Mouse (Mus musculus): ENCODE data around the gene Psmd9. TPM values are rescaled to one million over a fixed set of nuclear protein-coding genes. Genes with fewer than 3 reads are reported as not detected.

The Psmd9 gene
- polyA plus RNA-seq (2015; fragmentation: Nextera tagmentation; extraction: Ambion mirVana) = 75.8 and 76.3 TPM in 2 replicates

GRCm38 (mm10) chr5:123169284-123169683 is at the start of gene Psmd9:
Gene Psmd9 (plus strand): TSS chr5:123169413.

GRCm38 (mm10) chr5:123132308-123133071 is 36.7 kb upstream of the Psmd9 start, which contains the start of gene Rhof:
Gene Rhof (minus strand): TSS chr5:123132692.

GRCm38 (mm10) chr5:123142161-123143157 is 26.8 kb upstream of the Psmd9 start, which contains the start of gene Setd1b:
Gene Setd1b (plus strand): TSS chr5:123142193.

GRCm38 (mm10) chr5:123182651-123183050 is 13.4 kb downstream of the Psmd9 start, which contains the start of gene Hpd:
Gene Hpd (minus strand): TSS chr5:123182727.

GRCm38 (mm10) chr5:123251834-123252233 is 82.6 kb downstream of the Psmd9 start, which contains the start of gene Wdr66:
Gene Wdr66 (plus strand): TSS chr5:123252102.

Other genes with a start within 250 kb of the Psmd9 start
- 62.5 and 67.7 TPM in 2 replicates for gene Kdm2b, start 179.6 kb upstream of the Psmd9 start, polyA plus RNA-seq (2015; fragmentation: Nextera tagmentation; extraction: Ambion mirVana)
- 21.3 and 25.7 TPM in 2 replicates for gene Orai1, start 154.3 kb upstream of the Psmd9 start, polyA plus RNA-seq (2015; fragmentation: Nextera tagmentation; extraction: Ambion mirVana)
- gene Morn3, start 122.4 kb upstream of the Psmd9 start, polyA plus RNA-seq (2015; fragmentation: Nextera tagmentation; extraction: Ambion mirVana) = 1.0 and 1.1 TPM in 2 replicates
- 14.9 and 17.1 TPM in 2 replicates for gene Tmem120b, start 101.0 kb upstream of the Psmd9 start, polyA plus RNA-seq (2015; fragmentation: Nextera tagmentation; extraction: Ambion mirVana)
- 47.6 and 50.3 TPM in 2 replicates for gene Rhof, start 36.7 kb upstream of the Psmd9 start, polyA plus RNA-seq (2015; fragmentation: Nextera tagmentation; extraction: Ambion mirVana)
- 9.2 and 11.1 TPM in 2 replicates for gene Setd1b, start 27.2 kb upstream of the Psmd9 start, polyA plus RNA-seq (2015; fragmentation: Nextera tagmentation; extraction: Ambion mirVana)
- gene Hpd, start 13.3 kb downstream of the Psmd9 start, polyA plus RNA-seq (2015; fragmentation: Nextera tagmentation; extraction: Ambion mirVana) = not detected in 2 replicates
- gene Wdr66, start 82.7 kb downstream of the Psmd9 start, polyA plus RNA-seq (2015; fragmentation: Nextera tagmentation; extraction: Ambion mirVana) = 0.97 and 1.4 TPM in 2 replicates
- gene Bcl7a, start 174.4 kb downstream of the Psmd9 start, polyA plus RNA-seq (2015; fragmentation: Nextera tagmentation; extraction: Ambion mirVana) = 21.6 and 23.0 TPM in 2 replicates
- gene Mlxip, start 225.4 kb downstream of the Psmd9 start, polyA plus RNA-seq (2015; fragmentation: Nextera tagmentation; extraction: Ambion mirVana) = 15.7 and 17.1 TPM in 2 replicates